Mouse (Mus musculus) adrenal gland, postnatal 36 days (tissue): ENCODE measurements at regions not wholly inside any gene's neighbourhood (a gene's known extent, or its start where the extent isn't known, plus 50 kb on each side); places are given as distances from the start of the nearest gene placed in this dataset.

ENCODE experiments used
- DNase-seq, 2 experiments: peaks; one replicate each; pipeline ENCODE4 v3.0.0; 2021; ENCODE audit warnings: mixed read lengths in 1 of 2

- DNase-seq, result no peak
Measured at GRCm38 (mm10) chr3:130977921-130978700, 132.2 kb upstream of the Lef1 start.

GRCm38 (mm10) chr3:130976206-130976605, 134.1 kb upstream of the Lef1 start:
- no peak for DNase-seq

DNA sequence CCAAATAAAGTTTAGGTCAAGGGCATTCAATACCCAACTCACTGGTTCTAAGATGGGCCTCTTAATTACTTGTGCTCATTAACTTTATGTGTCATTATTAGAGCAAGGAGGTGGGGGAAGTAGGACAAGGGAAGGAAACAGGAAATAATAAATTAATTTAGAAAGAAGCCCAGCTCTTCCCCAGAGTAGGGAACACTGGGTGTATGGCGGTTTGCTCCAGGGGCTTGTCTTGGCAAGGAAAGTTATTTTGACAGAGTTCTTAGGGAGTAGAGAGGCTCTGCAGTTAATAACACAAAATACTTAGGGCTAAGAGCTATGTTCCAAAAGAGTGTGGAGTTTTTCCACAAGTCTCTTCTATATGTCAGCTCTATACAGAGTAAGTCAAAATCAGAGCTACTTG, 135.0 kb upstream of the Lef1 start:
- no peak for DNase-seq

GRCm38 (mm10) chr3:130972126-130972525, 138.1 kb upstream of the Lef1 start:
- peak; percentile 68 to 81 for DNase-seq

- DNase-seq, result no peak
Measured at GRCm38 (mm10) chr3:130965275-130965674, 145.0 kb upstream of the Lef1 start.

DNA sequence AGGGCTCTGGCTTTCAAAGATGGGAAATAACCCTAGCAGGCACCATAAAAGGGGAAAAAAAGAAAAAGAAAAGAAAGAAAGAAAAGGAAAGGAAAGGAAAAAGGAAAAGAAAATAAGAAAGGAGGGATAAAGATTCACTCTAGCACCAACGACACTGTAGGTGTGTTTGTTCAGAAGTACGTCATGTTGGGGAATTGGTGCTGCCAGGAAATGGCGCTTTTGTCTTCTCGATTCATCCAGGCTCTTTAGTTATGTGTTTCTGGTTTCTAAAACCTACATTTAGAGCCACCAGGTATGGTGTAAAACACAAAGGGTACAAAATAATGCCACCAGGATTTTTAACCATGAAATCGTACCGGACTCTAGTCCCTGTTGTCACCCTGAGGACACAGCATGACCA, 146.2 kb upstream of the Lef1 start:
- DNase-seq, result no peak

DNA sequence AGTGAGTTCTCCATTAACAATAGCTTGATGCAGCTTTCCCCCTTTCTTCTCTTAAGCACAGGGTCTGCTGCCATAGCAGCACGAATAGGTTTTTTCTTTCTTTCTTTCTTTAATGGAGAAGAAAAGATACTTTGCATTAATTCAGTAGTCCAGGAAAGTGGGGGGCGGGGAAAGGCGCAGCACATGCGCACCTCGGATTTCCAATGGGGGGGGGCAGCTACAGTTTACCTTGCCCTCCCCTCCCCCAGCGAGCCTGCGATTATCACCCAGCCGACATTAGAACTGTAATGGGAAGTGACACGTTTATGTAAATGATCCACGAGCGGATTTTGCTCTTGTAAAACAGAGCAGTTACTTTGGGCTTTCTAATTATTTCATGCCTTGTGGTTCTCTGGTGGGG, 146.6 kb upstream of the Lef1 start:
- DNase-seq, result no peak

DNA sequence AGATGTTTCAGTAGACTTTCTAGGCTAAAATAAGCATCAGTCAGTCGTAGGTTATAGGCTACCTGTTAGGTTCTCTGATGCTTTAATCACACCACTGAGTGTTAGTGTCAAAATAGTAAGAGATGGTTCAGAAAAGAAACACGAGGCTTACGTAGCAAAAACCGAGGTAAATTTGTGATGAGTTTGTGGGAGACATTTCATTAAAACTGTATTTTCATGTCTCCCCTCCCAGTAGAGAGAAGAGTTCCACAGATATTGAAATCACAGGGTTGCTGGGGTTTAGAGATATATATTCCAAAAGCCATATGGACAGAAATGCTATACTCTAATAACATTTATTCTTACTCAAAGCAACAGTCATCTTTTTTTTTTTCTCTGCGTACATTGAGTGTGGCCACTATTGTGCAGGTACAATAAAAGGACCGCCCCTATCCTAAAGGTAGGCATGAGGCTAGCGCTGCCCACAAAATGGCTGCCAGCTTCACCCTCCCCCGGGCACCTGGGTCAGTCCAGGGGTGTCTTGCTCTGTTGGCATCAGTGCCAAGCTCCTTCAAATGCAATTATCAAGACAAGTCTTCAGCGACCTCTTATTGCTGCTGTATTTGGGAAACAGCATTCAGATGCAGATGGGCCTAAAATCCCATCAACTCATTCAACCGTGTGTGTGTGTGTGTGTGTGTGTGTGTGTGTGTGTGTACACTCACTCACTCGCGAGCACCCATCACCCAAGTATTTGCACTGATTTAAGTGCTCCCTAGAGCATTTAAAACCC, 147.4 kb upstream of the Lef1 start:
- DNase-seq, result no peak

GRCm38 (mm10) chr3:130962151-130962633, 148.1 kb upstream of the Lef1 start:
- no peak for DNase-seq

DNA sequence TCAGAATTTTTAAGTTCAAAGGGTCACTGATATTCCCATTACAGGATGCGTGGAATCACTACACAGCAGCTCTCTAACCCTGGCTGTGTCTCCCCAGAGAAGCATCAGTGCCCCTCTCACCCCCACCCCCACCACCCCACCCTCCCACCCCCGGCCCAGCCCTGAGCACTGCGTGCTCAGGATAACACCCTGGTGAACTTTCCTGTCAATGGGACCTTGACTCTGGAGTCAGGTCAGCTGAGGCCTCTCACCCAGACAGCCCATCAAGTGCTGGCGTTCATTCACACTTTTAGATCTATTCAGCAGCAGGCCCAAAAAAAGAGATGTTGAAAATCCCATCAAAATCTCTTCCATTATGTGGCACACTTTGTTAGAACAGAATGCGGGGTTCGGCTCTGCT, 148.6 kb upstream of the Lef1 start:
- DNase-seq, result no peak

DNA sequence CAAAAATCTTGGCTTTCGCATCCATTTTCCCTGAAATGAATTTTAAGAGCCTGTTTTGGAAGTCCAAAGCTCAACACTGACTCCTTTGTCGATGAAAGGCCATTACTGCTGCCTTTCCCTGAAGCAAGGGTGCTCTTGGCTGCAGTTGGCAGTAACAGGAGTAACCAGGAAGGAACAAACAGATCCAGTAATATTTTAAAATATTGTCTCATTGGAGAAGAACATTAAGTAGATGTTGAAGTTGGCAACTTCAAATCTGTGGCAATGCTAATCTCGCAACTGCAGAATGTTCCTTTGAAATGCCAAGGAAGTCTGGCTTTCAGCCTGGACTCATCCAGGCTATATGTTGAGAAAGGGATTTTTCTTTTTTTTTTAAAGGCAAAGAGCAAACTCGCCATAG, 154.3 kb upstream of the Lef1 start:
- no peak for DNase-seq

DNA sequence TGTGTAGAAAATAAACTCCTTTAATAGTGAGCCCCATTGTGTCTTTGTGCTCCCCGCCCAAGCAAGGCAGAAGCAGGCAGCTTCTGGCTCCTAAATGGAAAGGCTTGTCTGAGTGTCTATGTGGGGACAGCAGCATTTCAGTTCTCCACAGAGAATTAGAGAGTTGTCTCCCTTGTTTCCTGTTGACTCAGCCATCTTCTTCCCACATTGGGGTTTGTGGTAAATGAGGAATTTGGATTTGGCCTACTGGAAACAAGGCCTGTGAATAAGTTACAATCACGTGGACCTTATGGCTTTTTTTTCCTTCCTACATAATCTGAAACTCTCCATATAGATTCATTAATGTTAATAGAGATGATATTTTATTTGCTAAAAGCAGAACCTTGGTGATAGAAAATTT, 158.9 kb upstream of the Lef1 start:
- no peak for DNase-seq

DNA sequence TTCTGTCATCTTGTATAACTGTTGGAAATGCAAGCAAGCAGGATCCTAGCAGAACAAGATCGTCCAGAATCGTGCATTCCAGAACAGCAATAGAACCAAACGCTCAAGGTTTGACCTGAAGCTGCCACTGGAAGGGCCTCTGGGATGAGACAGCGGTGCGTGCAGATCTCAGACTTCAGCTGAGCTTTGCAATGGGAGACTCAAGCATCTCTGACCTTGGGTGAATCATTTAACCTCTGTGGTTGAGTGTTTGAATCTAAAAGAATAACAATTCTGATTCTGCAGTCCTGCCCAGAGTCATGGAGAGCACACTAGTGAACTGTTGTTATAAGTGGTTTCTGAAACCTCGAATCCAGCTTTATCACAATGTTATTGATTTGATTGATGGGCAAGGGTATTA, 159.4 kb upstream of the Lef1 start:
- peak; percentile 15 to 40 for DNase-seq

DNA sequence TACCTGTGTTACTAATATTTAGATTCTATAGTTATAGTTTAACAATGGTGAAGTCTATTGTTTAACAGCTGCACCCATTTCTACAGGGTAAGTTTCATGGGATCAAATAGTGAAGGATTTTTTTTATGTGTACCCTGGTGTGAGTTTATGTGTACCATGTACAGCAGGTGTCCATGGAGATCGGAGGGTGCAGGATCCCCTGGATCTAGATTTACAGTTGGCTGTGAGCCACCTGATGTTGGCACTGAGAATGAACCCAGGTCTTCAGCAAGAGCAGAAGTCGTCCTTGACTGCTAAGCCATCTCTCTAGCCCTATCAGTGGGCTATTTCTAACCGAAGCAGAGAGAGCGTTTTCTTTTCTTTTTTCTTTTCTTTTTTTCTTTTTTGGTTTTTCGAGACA, 162.4 kb upstream of the Lef1 start:
- DNase-seq, result no peak

- DNase-seq, result no peak
Measured at GRCm38 (mm10) chr3:130947277-130947606, 163.0 kb upstream of the Lef1 start.

- DNase-seq, result no peak
Measured at GRCm38 (mm10) chr3:130946576-130947276, 163.5 kb upstream of the Lef1 start.

DNA sequence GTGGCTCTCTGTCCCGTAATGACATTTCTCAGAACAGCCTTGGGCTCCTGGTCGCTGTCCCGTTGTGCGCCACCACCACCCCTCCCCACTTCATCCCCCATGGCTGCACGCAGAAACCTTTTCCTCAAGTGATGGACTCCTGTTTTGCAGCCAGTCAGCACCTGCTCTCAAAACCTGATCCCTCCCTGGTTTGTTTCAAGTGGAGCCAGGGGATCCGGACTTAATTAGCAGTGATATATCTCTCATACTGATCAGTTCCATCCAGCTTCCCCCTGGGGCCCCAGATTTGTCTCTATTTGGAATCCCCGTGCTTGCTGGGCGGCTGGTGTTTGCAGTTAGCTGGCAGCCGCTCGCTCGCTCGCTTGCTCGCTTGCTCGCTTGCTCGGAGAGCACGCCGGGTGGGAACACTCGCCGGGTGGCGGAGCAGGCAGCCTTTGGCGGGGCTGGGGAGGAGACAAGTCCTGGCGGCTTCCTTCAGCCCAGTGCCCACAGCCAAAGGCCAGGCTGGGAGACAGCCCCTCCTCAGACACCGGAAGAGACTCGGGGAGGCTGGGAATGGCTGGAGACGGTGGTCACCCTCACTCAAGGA, 164.3 kb upstream of the Lef1 start:
- DNase-seq, result peak; percentile 50 to 62

DNA sequence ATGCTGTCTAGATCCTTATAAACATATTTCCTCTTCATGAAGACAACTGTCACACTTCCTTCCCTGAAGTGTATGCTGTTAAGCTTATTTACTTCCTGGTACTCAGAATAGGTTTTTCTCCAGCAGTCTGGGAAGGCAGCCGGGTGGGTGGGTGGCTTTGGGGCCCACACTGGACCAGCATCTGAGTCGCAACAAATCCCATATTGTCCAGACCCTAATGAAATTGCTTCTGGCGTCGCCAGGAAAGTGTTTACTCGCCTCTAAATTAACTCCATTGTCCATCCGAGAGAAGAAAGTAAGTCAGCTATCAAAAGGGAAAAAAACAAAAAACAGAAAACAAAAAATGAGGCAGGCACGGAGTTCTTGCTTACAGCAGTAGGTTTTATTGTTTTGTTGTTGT, 164.9 kb upstream of the Lef1 start:
- DNase-seq, result no peak

GRCm38 (mm10) chr3:130944241-130944640, 166.0 kb upstream of the Lef1 start:
- no peak for DNase-seq

- DNase-seq, result no peak
Measured at GRCm38 (mm10) chr3:130942947-130943630, 167.2 kb upstream of the Lef1 start.

- DNase-seq, result peak; percentile 5 to 56
Measured at GRCm38 (mm10) chr3:130940302-130940867, 169.9 kb upstream of the Lef1 start.

GRCm38 (mm10) chr3:130936980-130937379, 173.3 kb upstream of the Lef1 start:
- no peak for DNase-seq
